Mouse (Mus musculus) embryonic facial prominence, embryonic 13.5 days (tissue): ENCODE measurements around the gene Mgea5. TPM values are rescaled to one million over a fixed set of nuclear protein-coding genes. Genes with fewer than 3 reads are reported as not detected.
A peak's percentile ranks its signal among the peaks of the same experiment; 100 is the strongest.

Experiments used
- ATAC-seq: fragments of 200-750 bp; cut with Nextera tagmentation; 2 replicates; pipeline ENCODE4 v1.8.0; 2017; ENCODE audit warnings: low read depth; ENCODE audit not compliant: insufficient number of reproducible peaks, insufficient read depth, low FRiP score, low TSS enrichment
- H3K27ac ChIP-seq: fragments of 300-500 bp; sonication (generic); 2 replicates; pipeline ENCODE4 v1.5.1; 2015; ENCODE audit warnings: moderate library complexity, mild to moderate bottlenecking, inconsistent platforms
- H3K27me3 ChIP-seq: fragments of 300-500 bp; sonication (generic); 2 replicates; pipeline ENCODE4 v1.6.1; 2015; ENCODE audit warnings: mild to moderate bottlenecking, inconsistent platforms
- H3K36me3 ChIP-seq: fragments of 300-500 bp; sonication (generic); 2 replicates; pipeline ENCODE4 v1.6.1; 2015; ENCODE audit warnings: mild to moderate bottlenecking, inconsistent platforms
- H3K4me1 ChIP-seq: fragments of 300-500 bp; sonication (generic); 2 replicates; pipeline ENCODE4 v1.6.1; 2015; ENCODE audit warnings: inconsistent platforms
- H3K4me2 ChIP-seq: fragments of 300-500 bp; sonication (generic); 2 replicates; pipeline ENCODE4 v1.6.1; 2015; ENCODE audit warnings: moderate library complexity, mild to moderate bottlenecking, inconsistent platforms
- H3K4me3 ChIP-seq: fragments of 300-500 bp; sonication (generic); 2 replicates; pipeline ENCODE4 v1.5.1; 2015; ENCODE audit warnings: mild to moderate bottlenecking, inconsistent platforms
- H3K9ac ChIP-seq: fragments of 300-500 bp; sonication (generic); 2 replicates; pipeline ENCODE4 v1.6.1; 2015; ENCODE audit warnings: mild to moderate bottlenecking, inconsistent platforms
- H3K9me3 ChIP-seq: fragments of 300-500 bp; sonication (generic); 2 replicates; pipeline ENCODE4 v1.6.1; 2016; ENCODE audit warnings: inconsistent platforms
- WGBS: fragments of 180-500 bp; shearing (Covaris S2); methylation state at CpG from one replicate; pipeline ENCODE4 v1.1.7; 2015; ENCODE audit warnings: mixed read lengths; 5-methylcytosine and 5-hydroxymethylcytosine counted together
- polyA plus RNA-seq: library from polyadenylated mRNA; unstranded; fragments of >200 nt; fragmentation: Nextera tagmentation; extraction: Ambion mirVana; gene quantifications from 2 replicates; pipeline ENCODE4 v1.2.1, GENCODE M21; 2015

Mgea5 gene
- polyA plus RNA-seq, 1 experiment from 2014 or later: 74.5 TPM

DNA sequence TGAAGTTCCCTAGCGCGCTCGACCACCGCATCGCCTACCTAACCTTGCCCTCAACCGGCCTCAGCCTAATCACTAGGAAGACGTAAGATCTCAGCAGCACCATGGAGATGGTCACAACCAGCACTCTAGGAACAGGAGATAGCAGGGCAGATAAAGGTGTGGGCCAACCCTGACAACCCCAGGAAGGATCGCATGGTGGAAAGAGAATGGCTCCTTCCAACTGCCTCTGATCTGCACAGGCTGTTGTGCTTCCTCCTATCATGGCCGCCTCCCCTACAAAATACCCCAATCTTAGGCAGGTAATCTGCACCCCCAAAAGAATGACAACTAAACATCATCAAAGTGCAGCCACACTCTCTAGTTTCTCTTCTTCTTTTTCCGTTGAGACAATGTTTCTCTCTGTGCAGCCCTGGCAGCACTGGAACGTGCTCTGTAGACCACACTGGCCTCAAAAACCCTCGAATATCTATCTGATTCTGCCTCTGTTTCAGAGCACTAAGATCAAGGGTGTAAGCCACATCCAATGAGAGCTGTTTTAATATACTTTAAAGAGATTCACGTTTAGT lies 3.2 kb downstream of the Mgea5 start:
- Histone ChIP-seq H3K27ac (no peak overlapping the region), H3K4me3 (peak overlapping the region; percentile 99; the same call in 1 of the 2 replicates), H3K4me2 (peak overlapping the region; percentile 62), H3K27me3 (no peaks in the 10 kb centered on the region), H3K9ac (peak overlapping the region; percentile 53), H3K9me3 (no peaks in the 10 kb centered on the region), H3K36me3 (peaks cover 46% of the 10 kb centered on the region), H3K4me1 (peaks cover 28% of the 10 kb centered on the region)
- whole genome bisulfite sequencing: 88% methylated on average over 13 of the region's 13 CpGs
- no peak for ATAC-seq

DNA sequence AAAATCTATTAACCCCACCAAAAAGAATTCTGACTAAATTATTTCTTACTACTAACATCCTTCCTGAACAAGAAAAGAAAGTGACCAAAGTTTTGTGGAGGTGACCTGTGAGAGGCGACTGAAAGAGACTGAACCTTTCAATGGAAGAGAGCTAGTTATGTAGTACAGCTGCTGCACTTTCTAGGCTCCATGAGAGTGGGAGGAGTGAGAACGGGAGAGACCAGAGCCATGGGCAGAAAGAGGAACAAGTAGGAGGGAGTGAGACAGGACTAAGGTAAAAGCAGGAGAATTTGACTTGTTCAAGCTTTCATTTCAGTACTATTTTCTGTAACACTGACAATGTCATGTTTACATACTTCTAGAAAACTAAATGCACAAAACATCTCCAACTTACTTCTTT lies 8.2 kb downstream of the Mgea5 start:
- no peaks in the 10 kb centered on the region for H3K27me3 ChIP-seq
- H3K4me2 ChIP-seq: no peak overlapping the region
- WGBS: 83% methylated on average over 2 of the region's 2 CpGs
- no peaks in the 10 kb centered on the region for H3K9me3 ChIP-seq
- H3K27ac ChIP-seq: no peak overlapping the region
- no peak overlapping the region for H3K4me3 ChIP-seq
- no peak for ATAC-seq
- H3K36me3 ChIP-seq: peaks cover 90% of the 10 kb centered on the region
- H3K9ac ChIP-seq: no peak overlapping the region
- peaks cover 12% of the 10 kb centered on the region for H3K4me1 ChIP-seq

DNA sequence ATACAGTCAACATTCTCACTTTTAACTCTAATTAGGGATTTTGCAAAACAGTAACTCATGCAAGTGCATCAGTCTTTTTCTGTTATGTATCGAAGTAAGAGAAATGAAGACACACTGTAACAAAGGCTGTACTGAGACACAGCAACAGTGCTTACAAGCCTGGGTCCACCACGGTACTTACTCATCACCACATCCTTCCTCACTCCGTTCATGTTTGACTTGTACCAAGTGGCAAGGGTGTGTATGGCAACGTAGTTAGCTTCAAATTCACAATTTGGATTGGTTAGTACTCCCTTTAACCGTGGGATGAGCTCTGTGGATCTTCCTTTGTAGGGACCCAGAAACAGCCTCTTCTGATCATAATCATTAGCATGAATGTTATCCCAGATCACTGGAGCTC lies 12.1 kb downstream of the Mgea5 start:
- H3K4me3 ChIP-seq: no peak overlapping the region
- H3K4me2 ChIP-seq: no peak overlapping the region
- 92% methylated on average over 5 of the region's 5 CpGs for WGBS
- no peaks in the 10 kb centered on the region for H3K9me3 ChIP-seq
- no peaks in the 10 kb centered on the region for H3K27me3 ChIP-seq
- no peak overlapping the region for H3K9ac ChIP-seq
- no peaks in the 10 kb centered on the region for H3K4me1 ChIP-seq
- no peak for ATAC-seq
- no peak overlapping the region for H3K27ac ChIP-seq
- H3K36me3 ChIP-seq: peaks cover 97% of the 10 kb centered on the region

DNA sequence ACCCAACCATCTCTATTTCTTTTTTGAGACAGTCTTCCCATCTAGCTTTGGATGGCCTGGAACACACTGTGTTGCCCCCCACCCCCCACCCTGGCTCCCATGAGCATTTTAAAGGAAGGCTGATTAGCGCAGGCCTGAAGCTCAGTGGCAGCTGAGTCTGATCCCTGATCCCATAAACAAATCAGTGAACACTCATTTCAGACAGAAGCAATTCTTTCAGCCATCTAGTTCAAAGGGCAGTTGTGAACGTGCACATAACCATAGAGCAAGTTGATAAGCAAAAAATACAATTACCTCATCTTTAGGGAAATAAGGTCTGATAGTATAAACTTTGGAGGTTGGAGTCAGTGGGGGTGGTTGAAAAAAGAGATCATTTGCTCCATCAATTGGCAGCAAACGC lies 22.8 kb downstream of the Mgea5 start:
- WGBS: 86% methylated on average over 3 of the region's 3 CpGs
- Histone ChIP-seq H3K4me3 (no peak overlapping the region), H3K27ac (no peak overlapping the region), H3K4me1 (no peaks in the 10 kb centered on the region), H3K9me3 (no peaks in the 10 kb centered on the region), H3K9ac (no peak overlapping the region), H3K36me3 (peaks cover 90% of the 10 kb centered on the region), H3K27me3 (no peaks in the 10 kb centered on the region), H3K4me2 (no peak overlapping the region)
- no peak for ATAC-seq

DNA sequence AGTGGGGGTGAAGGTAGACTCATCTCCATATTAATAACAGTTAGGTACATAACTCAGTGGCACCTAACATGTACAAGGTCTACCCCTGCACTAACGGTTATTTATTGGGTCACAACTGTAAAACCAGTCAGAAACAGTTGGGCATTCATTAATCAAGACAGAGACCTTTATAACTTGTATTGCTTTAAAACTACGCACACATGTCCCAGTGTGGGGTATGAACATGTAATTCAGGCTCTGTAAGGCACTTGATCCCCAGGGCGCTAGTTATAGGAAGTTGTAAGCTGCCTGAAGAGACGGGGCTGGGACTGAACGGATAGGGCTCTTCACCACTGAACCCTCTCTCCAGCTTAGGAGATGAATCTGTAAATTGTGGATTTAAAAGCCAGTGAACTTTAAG lies 25.0 kb downstream of the Mgea5 start:
- WGBS: 88% methylated on average over 5 of the region's 5 CpGs

DNA sequence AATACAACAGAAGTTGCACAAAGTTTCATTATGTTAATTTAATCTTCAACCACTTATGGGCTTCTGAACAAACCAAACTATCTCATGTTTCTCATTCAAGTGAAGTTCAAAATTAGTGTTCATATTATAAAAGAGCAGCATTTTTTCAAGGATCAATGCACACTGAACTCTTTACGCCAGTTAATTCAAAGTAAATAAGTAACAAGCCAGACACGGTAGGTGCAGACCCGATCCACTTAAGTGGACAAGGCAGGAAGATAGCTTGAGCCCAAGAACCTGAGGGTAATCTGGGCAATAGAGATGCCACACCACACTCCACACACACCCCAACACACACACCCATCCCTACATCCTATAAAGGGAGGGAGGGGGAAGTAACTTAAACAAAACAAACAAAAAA lies 30.1 kb downstream of the Mgea5 start:
- WGBS: 91% methylated on average over 3 of the region's 3 CpGs
- no peak overlapping the region for H3K9ac ChIP-seq
- no peak overlapping the region for H3K4me2 ChIP-seq
- H3K4me3 ChIP-seq: no peak overlapping the region
- H3K4me1 ChIP-seq: peaks cover 13% of the 10 kb centered on the region
- no peak for ATAC-seq
- H3K36me3 ChIP-seq: peaks cover 68% of the 10 kb centered on the region
- no peak overlapping the region for H3K27ac ChIP-seq
- H3K9me3 ChIP-seq: no peaks in the 10 kb centered on the region
- no peaks in the 10 kb centered on the region for H3K27me3 ChIP-seq

More for the DNA sequence above, 25.0 kb downstream of the Mgea5 start:
- Histone ChIP-seq H3K27ac (no peak overlapping the region), H3K4me1 (no peaks in the 10 kb centered on the region), H3K27me3 (no peaks in the 10 kb centered on the region), H3K36me3 (peaks cover 90% of the 10 kb centered on the region), H3K4me2 (no peak overlapping the region), H3K9ac (no peak overlapping the region), H3K4me3 (no peak overlapping the region), H3K9me3 (no peaks in the 10 kb centered on the region)
- ATAC-seq: no peak

DNA sequence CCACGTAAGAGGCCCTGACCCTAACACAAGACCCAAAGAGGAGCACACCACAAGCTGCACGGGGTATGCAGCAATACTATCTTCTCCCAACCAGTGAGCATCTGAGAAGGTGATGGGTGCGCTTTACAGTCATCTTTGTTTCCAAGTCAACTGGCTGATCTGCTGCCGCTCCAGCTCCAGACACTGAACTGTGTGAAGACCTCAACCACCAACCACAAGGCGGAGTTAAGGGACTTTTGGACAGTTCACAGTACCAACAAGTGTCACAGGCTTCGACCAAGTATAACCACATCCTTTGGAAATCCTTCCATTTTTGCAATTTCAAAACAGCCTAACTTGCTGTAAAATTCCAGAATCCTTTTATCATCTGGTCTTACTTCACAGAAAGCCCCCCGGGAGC lies 31.8 kb downstream of the Mgea5 start:
- no peak for ATAC-seq
- H3K27me3 ChIP-seq: peaks cover 5% of the 10 kb centered on the region
- H3K36me3 ChIP-seq: peaks cover 51% of the 10 kb centered on the region

DNA sequence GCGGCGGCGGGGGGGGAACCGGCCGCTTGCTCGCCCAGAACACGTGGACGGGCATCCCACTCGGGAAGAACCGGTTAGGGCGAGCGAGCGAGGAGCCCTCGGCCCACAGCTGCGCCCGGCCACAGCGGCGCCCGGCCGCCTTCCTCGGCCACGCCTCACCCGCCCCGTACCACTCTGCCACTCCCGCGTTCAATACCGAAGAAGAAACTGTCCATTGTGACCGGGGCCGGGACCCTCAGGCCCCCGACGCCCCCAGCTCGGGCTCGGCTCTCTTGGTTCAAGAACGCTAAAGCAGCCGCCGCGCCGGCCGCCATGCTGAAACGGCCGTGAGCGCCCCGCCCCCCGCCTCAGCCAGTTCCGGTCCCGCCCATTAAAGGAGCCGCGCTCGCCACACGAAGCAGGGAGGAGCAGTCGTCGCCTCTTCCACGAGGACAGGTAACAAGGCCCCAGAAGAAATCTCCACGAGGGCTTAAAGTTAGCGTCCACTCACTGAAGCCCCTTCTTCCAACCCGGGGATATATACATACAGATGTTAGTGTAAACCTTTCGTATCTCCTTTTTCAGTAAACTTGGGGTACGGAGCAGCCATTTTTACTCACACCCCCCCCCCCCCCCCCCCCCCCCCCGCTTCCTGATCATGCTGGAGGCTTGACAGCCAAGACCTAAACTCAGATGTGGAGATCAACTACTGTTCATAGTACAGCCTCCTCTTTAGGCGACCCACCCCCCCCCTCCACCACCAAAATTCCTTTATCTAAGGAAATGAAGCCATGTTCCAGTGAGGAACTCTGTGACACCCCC lies 34.2 kb downstream of the Mgea5 start, which contains the start of gene Npm3:
Npm3 (minus strand) TSS at position 349 of the 801 bp plus-strand sequence.
- peak within 1 kb of the TSS; percentile 92 for H3K4me3 ChIP-seq
- H3K9ac ChIP-seq: peak within 1 kb of the TSS; percentile 93
- under 1% methylated on average over 59 of the region's 60 CpGs for WGBS
- H3K4me1 ChIP-seq: peaks cover 38% of the 10 kb centered on the region
- H3K27me3 ChIP-seq: peaks cover 29% of the 10 kb centered on the region
- peak within 1 kb of the TSS; percentile 94 for H3K4me2 ChIP-seq
- H3K27ac ChIP-seq: 0 out of 2 replicates have a peak within 1 kb of the TSS, but pooled peaks have one; percentile 57
- peak; percentile 65 for ATAC-seq
- no peaks in the 10 kb centered on the region for H3K9me3 ChIP-seq
- peaks cover 28% of the 10 kb centered on the region for H3K36me3 ChIP-seq

More for the DNA sequence above, 31.8 kb downstream of the Mgea5 start:
- no peak overlapping the region for H3K4me3 ChIP-seq
- peaks cover 24% of the 10 kb centered on the region for H3K4me1 ChIP-seq
- no peak overlapping the region for H3K27ac ChIP-seq
- H3K9ac ChIP-seq: no peak overlapping the region
- H3K4me2 ChIP-seq: no peak overlapping the region
- 87% methylated on average over 7 of the region's 7 CpGs for WGBS
- H3K9me3 ChIP-seq: no peaks in the 10 kb centered on the region

DNA sequence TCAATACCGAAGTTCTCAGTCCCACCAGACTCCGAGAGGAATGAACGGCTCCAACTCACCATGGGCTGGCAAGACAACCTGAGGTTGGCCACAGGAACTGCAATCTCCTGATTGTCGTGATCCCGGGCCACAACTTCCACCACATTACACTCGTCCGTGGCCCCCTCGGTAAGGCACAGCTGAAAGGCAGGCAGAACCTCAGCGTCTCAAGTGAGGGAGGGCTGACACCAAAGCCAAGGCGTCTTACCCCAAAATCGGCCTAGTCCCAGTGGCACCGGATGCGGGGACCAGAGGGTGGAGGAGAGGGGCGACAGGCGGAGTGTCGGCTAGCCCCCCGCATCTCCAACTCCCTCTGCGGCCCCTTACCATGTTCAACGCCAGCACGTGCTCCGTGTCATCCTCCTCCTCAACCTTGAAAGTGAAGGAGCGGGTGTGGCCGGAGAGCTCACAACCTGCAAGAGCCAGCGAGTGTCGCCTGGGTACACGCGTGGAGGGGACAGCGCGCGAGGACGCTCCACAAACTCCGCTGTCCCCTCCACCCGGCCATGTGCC lies 34.9 kb downstream of the Mgea5 start:
- ATAC-seq: peak; percentile 11; the same call in 1 of the 2 replicates
- H3K4me1 ChIP-seq: peaks cover 38% of the 10 kb centered on the region
- H3K4me2 ChIP-seq: peak overlapping the region; percentile 94
- H3K36me3 ChIP-seq: peaks cover 21% of the 10 kb centered on the region
- peak overlapping the region; percentile 93 for H3K9ac ChIP-seq
- peaks cover 36% of the 10 kb centered on the region for H3K27me3 ChIP-seq
- WGBS: 1% methylated on average over 33 of the region's 33 CpGs
- peak overlapping the region; percentile 92 for H3K4me3 ChIP-seq
- H3K27ac ChIP-seq: no peak overlapping the region
- H3K9me3 ChIP-seq: no peaks in the 10 kb centered on the region

DNA sequence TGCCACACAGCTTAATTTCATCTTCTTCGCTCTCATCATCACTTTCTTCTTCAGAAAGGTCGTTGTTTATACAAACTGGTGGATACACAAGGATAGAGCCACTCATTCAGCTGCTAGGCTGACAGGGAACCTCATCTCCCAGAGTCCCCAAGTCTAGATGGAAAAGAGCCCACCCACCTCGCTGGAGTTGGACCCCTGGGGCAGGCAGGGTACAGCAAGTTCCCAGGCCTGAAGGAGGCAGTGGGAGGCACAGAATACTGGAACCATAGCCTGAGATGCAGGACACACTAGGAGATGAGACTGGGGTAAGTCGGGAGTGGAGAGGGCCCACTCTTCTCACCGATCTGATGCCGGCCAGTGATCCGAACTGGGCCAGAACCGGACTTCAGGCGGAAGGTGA lies 35.4 kb downstream of the Mgea5 start:
- Histone ChIP-seq H3K4me3 (peak overlapping the region; percentile 92), H3K9me3 (no peaks in the 10 kb centered on the region), H3K27ac (no peak overlapping the region), H3K9ac (peak overlapping the region; percentile 93; the same call in 1 of the 2 replicates), H3K27me3 (peaks cover 42% of the 10 kb centered on the region), H3K36me3 (peaks cover 16% of the 10 kb centered on the region), H3K4me1 (peaks cover 43% of the 10 kb centered on the region), H3K4me2 (peak overlapping the region; percentile 94)
- WGBS: 48% methylated on average over 9 of the region's 9 CpGs
- ATAC-seq: no peak

DNA sequence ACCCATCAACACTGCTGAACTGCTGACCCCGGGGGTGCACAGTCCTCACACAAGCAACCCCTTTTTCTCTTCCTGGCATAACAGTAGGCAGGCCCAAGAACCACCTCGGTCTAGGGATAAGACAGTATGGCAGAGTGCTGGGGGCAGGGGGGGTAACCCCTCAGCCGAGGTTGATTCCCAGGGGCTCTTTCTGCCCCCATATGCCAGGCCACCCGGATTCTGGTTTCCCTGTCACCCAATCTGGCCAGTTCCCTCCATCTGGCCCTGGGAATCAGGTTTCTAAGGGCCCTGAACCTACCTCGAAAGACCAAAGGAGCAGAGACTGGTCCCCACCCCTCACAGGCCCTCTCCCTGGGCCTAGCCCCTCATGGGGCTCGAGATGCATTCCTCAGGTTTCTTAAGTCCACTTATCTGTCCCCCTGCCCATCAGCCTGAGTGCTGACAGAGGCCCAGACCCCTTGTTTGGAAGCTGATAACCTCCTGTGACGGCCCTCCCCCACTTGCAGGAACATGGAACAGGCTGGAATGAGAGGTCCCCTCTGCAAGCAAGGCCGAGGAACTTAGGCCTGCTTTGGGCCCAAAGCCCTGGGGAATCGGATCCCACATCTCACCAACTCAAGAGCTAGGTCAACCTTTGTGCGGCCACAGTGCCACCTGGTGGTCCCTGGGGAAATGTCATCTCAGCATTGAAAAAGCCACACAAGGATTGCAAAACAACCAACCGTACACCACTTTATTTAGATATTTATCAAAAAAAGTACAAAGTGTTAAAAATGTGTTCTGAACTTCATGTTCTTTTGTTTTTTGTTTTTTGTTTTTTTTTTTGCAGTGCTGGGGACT lies 36.4 kb downstream of the Mgea5 start:
- H3K4me3 ChIP-seq: no peak overlapping the region
- 27% methylated on average over 11 of the region's 11 CpGs for WGBS

More for the DNA sequence above, 36.4 kb downstream of the Mgea5 start:
- Histone ChIP-seq H3K27ac (no peak overlapping the region), H3K9ac (no peak overlapping the region), H3K36me3 (peaks cover 7% of the 10 kb centered on the region), H3K4me2 (no peak overlapping the region), H3K4me1 (peaks cover 50% of the 10 kb centered on the region), H3K27me3 (peaks cover 51% of the 10 kb centered on the region), H3K9me3 (no peaks in the 10 kb centered on the region)
- ATAC-seq: no peak
